Mouse (Mus musculus): ENCODE measurements at regions not wholly inside any gene's neighbourhood (a gene's known extent, or its start where the extent isn't known, plus 50 kb on each side); places are given as distances from the start of the nearest gene placed in this dataset.

DNA sequence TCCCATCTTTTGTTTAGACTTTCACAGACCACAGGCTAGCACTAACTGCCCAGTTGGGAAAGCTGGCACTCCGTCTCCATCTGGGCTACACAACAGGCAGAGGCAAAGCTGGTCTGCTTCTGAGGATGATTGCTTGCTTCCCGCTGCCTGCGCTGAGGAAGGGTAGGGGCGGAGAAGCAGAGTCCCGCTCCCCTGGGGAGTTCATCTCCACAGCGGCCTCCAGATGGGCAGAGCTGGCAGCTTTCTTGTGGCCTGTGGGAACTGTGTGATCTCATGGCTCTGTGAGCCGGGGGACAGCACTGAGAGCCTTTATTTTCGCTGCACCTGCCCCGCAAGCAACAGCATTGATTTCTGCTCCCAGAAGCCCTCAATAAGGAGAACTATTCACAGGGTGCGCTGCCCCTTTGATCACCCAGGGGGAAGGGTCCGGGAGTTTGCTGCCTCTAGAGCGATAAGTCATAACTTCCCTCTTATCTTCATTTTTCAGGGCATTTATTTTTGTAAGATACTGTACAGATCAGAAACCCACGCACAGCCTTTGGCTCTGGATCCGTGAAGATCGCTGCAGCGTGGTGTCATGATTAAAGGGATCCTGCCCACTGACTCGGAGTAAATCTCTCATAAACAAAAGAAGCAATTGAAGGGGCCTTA lies 155.7 kb downstream of the Gm9376 start:
- DNase-seq, result no peak

DNA sequence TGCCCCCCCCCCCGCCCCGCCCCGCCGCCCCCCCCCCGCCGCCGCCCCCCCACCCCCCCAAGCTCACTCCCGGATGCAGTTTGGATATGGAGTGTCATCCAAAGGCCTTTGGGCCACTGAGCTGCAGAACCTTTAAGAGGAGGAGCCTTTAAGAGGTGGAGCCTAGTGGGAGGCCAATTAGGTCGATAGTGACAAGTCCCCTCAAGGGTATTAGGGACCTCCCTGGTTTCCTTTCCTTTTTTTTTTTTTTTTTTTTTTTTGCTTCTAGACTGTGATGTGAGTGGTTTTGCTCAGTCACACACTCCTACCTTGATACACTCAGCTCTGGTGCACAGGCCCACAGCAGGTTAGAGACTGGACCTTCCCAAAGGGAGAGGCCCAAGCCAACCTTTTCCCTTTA lies 156.5 kb downstream of the Gm9376 start:
- no peak for DNase-seq

DNA sequence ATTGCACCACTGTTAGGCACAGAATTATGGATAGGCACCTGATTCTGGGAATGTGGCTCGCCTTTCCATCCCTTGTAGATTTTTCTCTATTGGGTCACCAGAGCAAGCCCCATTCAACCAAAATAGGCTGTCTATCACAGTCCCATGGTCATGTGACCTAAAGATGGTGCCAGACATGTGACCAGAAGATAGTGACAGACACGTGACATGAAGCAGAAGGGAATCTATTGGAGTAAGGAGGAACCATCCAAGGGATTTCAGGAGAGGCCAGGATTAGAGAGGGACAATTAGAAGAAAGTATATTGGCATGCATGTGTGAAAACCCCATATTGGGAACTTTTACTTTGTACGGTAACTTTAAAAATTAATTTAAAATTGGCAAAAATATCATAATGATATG lies 159.8 kb downstream of the Gm9376 start:
- DNase-seq, result no peak

DNA sequence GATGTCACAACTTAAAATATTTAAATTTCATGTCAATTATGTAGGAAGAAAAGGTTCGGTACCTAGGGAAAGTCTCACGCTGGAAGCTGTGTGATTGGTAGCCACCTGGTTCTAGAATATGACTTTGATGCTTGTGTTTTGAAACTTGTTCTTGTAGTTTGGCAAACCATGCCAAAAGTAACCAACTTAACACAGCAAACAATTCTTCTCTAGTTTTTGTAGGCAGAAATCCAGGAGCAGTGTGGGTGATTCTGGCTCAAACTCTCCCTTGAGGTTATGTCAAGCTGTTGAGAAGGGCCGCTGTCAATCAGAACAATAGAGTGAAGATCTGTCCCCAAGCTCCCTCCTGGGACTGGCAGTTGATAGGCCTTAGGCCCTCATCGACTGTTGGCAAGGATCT lies 163.5 kb downstream of the Gm9376 start:
- DNase-seq, result no peak

DNA sequence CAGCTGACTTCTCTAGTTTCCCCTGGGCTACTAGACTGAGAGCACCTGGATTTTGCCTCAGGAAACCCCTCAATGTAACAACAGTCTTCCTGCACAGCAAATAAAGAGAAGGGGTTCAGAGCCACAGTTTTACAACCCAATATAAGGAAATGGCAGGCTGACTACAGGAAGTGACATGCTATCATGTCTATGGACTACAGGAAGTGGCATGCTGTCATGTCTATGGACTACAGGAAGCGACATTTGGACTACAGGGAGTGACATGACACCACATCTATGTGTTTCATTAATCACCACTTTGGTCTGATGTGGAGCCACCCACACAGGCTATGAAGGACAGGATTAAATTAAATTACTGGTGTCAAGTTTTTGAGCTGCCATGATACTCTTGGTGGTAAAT lies 164.0 kb downstream of the Gm9376 start:
- DNase-seq, result no peak

DNA sequence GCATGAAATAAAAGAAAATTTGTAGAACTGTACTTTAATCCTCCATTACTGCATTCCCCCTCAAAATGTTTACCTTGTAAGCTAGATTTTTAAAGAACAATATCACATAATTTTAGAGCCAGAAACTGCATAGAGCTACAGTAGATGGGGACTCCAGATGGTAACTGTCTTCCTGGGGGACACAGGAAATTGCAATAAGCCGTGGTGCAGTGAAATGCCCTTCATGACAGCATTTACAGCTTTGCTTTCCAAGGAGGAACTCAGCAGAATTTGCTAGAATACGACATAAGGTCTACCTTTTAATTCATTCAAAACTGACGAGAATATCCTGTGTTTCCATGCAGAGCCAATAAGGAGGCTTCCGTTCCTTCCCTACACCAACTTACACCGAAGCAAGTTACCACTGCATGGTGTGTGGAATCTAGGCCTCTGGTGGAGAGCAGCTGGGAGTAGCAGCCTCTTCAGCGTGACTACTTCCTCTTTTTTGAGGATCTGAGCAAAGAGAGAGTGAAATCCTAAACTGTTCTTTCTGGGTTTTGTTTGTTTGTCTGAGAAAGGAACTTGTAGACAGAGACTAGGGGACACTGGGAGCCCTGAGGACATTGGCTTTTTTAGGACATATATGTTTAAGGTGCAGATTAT lies 164.6 kb downstream of the Gm9376 start:
- no peak for DNase-seq
